Mouse (Mus musculus): ENCODE measurements around the gene Ptpn3. TPM values are rescaled to one million over a fixed set of nuclear protein-coding genes. Genes with fewer than 3 reads are reported as not detected.
A peak's percentile ranks its signal among the peaks of the same experiment; 100 is the strongest.
"Not testable (repeated sequence)": the region's sequence is repeated elsewhere in the genome, so short reads cannot be mapped to it uniquely, and the experiment has no call there.

The Ptpn3 gene
- polyA plus RNA-seq, 1 experiment from 2014 or later = 9.4 TPM

- Histone ChIP-seq H3K4me3 (replicated peaks) (no peak overlapping the region), H3K4me2 (replicated peaks) (no peak overlapping the region), H3K27ac (no peak overlapping the region), H3K9ac (no peak overlapping the region), H3K36me3 (no peaks in the 10 kb centered on the region), H3K9me3 (no peaks in the 10 kb centered on the region), H3K27me3 (replicated peaks) (no peaks in the 10 kb centered on the region), H3K4me1 (replicated peaks) (peaks cover 16% of the 10 kb centered on the region)
- WGBS = 6% methylated on average over 8 of the region's 8 CpGs
- ATAC-seq = peak; percentile 78
Observed at GRCm38 (mm10) chr4:57275116-57275743, 26.4 kb downstream of the Ptpn3 start.

GRCm38 (mm10) chr4:57273532-57274502 lies 27.8 kb downstream of the Ptpn3 start:
- H3K36me3 ChIP-seq = no peaks in the 10 kb centered on the region
- peaks cover 5% of the 10 kb centered on the region; the same call in 1 of the 2 replicates for H3K4me1 ChIP-seq (replicated peaks)
- no peaks in the 10 kb centered on the region for H3K9me3 ChIP-seq
- no peaks in the 10 kb centered on the region for H3K27me3 ChIP-seq (replicated peaks)
- H3K27ac ChIP-seq = no peak overlapping the region
- no peak overlapping the region for H3K9ac ChIP-seq
- 60% methylated on average over 15 of the region's 15 CpGs for WGBS
- no peak overlapping the region for H3K4me2 ChIP-seq (replicated peaks)
- H3K4me3 ChIP-seq (replicated peaks) = no peak overlapping the region
- ATAC-seq = no peak

- H3K4me3 ChIP-seq (replicated peaks) = no peak overlapping the region
- WGBS = 76% methylated on average over 8 of the region's 8 CpGs
- no peak overlapping the region for H3K9ac ChIP-seq
- H3K27me3 ChIP-seq (replicated peaks) = no peaks in the 10 kb centered on the region
- H3K27ac ChIP-seq = no peak overlapping the region
- 0 out of 2 replicates have a peak, but pooled peaks cover 3% of the 10 kb centered on the region for H3K4me1 ChIP-seq (replicated peaks)
- no peaks in the 10 kb centered on the region for H3K36me3 ChIP-seq
- no peak for ATAC-seq
- no peaks in the 10 kb centered on the region for H3K9me3 ChIP-seq
- no peak overlapping the region for H3K4me2 ChIP-seq (replicated peaks)
Observed at GRCm38 (mm10) chr4:57270991-57271390, 30.6 kb downstream of the Ptpn3 start.

- not testable (repeated sequence) for ATAC-seq; H3K4me2 ChIP-seq (replicated peaks); H3K9ac ChIP-seq; H3K9me3 ChIP-seq; H3K27ac ChIP-seq; H3K36me3 ChIP-seq; H3K27me3 ChIP-seq (replicated peaks); H3K4me3 ChIP-seq (replicated peaks); H3K4me1 ChIP-seq (replicated peaks)
- 88% methylated on average over 5 of the region's 5 CpGs for WGBS
Observed at GRCm38 (mm10) chr4:57270489-57270888, 31.1 kb downstream of the Ptpn3 start.

GRCm38 (mm10) chr4:57269344-57269743 lies 32.3 kb downstream of the Ptpn3 start:
- Histone ChIP-seq H3K27me3 (replicated peaks) (no peaks in the 10 kb centered on the region), H3K4me3 (replicated peaks) (no peak overlapping the region), H3K27ac (no peak overlapping the region), H3K4me2 (replicated peaks) (no peak overlapping the region), H3K9me3 (no peaks in the 10 kb centered on the region), H3K4me1 (replicated peaks) (0 out of 2 replicates have a peak, but pooled peaks cover 3% of the 10 kb centered on the region), H3K9ac (no peak overlapping the region), H3K36me3 (no peaks in the 10 kb centered on the region)
- ATAC-seq = no peak
- WGBS = 88% methylated on average over 10 of the region's 10 CpGs

GRCm38 (mm10) chr4:57268330-57268729 lies 33.3 kb downstream of the Ptpn3 start:
- Histone ChIP-seq H3K27me3 (replicated peaks) (no peaks in the 10 kb centered on the region), H3K27ac (no peak overlapping the region), H3K36me3 (no peaks in the 10 kb centered on the region), H3K4me1 (replicated peaks) (no peaks in the 10 kb centered on the region), H3K9me3 (no peaks in the 10 kb centered on the region), H3K4me2 (replicated peaks) (no peak overlapping the region), H3K4me3 (replicated peaks) (no peak overlapping the region), H3K9ac (no peak overlapping the region)
- no peak for ATAC-seq
- 85% methylated on average over 8 of the region's 8 CpGs for WGBS

- Histone ChIP-seq H3K36me3 (no peaks in the 10 kb centered on the region), H3K27ac (no peak overlapping the region), H3K9ac (no peak overlapping the region), H3K27me3 (replicated peaks) (no peaks in the 10 kb centered on the region), H3K4me1 (replicated peaks) (no peaks in the 10 kb centered on the region), H3K4me2 (replicated peaks) (no peak overlapping the region), H3K4me3 (replicated peaks) (no peak overlapping the region), H3K9me3 (no peaks in the 10 kb centered on the region)
- no peak for ATAC-seq
- WGBS = 81% methylated on average over 9 of the region's 9 CpGs
Observed at GRCm38 (mm10) chr4:57266389-57266788, 35.2 kb downstream of the Ptpn3 start.

GRCm38 (mm10) chr4:57263695-57264094 lies 37.9 kb downstream of the Ptpn3 start:
- no peak overlapping the region for H3K9ac ChIP-seq
- H3K4me2 ChIP-seq (replicated peaks) = no peak overlapping the region
- no peaks in the 10 kb centered on the region for H3K9me3 ChIP-seq
- H3K4me1 ChIP-seq (replicated peaks) = no peaks in the 10 kb centered on the region
- H3K27me3 ChIP-seq (replicated peaks) = no peaks in the 10 kb centered on the region
- ATAC-seq = no peak
- WGBS = 89% methylated on average over 7 of the region's 7 CpGs
- H3K27ac ChIP-seq = no peak overlapping the region
- no peaks in the 10 kb centered on the region for H3K36me3 ChIP-seq
- no peak overlapping the region for H3K4me3 ChIP-seq (replicated peaks)

GRCm38 (mm10) chr4:57263061-57263685 lies 38.5 kb downstream of the Ptpn3 start:
- 0 out of 2 replicates have a peak, but pooled peaks cover 2% of the 10 kb centered on the region for H3K4me1 ChIP-seq (replicated peaks)
- no peaks in the 10 kb centered on the region for H3K36me3 ChIP-seq
- no peak overlapping the region for H3K27ac ChIP-seq
- no peaks in the 10 kb centered on the region for H3K27me3 ChIP-seq (replicated peaks)
- no peak overlapping the region for H3K4me3 ChIP-seq (replicated peaks)
- WGBS = 80% methylated on average over 8 of the region's 8 CpGs
- no peak for ATAC-seq
- no peak overlapping the region for H3K9ac ChIP-seq
- H3K9me3 ChIP-seq = no peaks in the 10 kb centered on the region
- no peak overlapping the region for H3K4me2 ChIP-seq (replicated peaks)

GRCm38 (mm10) chr4:57262451-57262850 lies 39.2 kb downstream of the Ptpn3 start:
- Histone ChIP-seq H3K4me3 (replicated peaks) (no peak overlapping the region), H3K4me2 (replicated peaks) (no peak overlapping the region), H3K27ac (no peak overlapping the region), H3K9me3 (no peaks in the 10 kb centered on the region), H3K9ac (no peak overlapping the region), H3K36me3 (no peaks in the 10 kb centered on the region), H3K4me1 (replicated peaks) (0 out of 2 replicates have a peak, but pooled peaks cover 2% of the 10 kb centered on the region), H3K27me3 (replicated peaks) (no peaks in the 10 kb centered on the region)
- ATAC-seq = no peak
- 61% methylated on average over 8 of the region's 8 CpGs for WGBS

- Histone ChIP-seq H3K27ac (no peak overlapping the region), H3K36me3 (no peaks in the 10 kb centered on the region), H3K4me2 (replicated peaks) (no peak overlapping the region), H3K4me1 (replicated peaks) (0 out of 2 replicates have a peak, but pooled peaks cover 2% of the 10 kb centered on the region), H3K9ac (no peak overlapping the region), H3K9me3 (no peaks in the 10 kb centered on the region), H3K27me3 (replicated peaks) (no peaks in the 10 kb centered on the region), H3K4me3 (replicated peaks) (no peak overlapping the region)
- WGBS = 55% methylated on average over 9 of the region's 9 CpGs
- ATAC-seq = no peak
Observed at GRCm38 (mm10) chr4:57261813-57262212, 39.8 kb downstream of the Ptpn3 start.

All from intestine, embryonic 15.5 days (tissue).